Mouse (Mus musculus): ENCODE data around the gene Slc35b1. TPM values are rescaled to one million over a fixed set of nuclear protein-coding genes. Genes with fewer than 3 reads are reported as not detected.

Slc35b1 gene
- total RNA-seq, 2 experiments from 2014 or later = 55.8 to 61.9 TPM

DNA sequence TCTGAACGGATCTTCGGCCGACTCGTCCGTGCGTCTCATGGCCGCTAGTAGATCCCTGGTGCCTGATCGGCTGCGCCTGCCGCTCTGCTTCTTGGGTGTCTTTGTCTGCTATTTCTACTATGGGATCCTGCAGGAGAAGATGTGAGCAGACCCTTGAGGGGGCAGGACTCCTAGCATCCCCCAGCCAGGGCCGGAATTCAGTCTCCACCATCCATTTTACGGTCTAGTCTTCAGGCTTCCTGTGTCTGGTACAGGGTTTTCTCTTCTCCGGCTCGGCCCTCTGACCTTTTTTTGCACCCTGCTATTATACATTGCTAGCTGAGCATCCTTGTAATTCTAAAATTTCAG, 455 bp downstream of the Slc35b1 start:
- H3K4me3 ChIP-seq = peak overlapping the region; percentile 81
- intact Hi-C loops (cut with DNase I) = loop anchor here (1.0 to 10.0 kb wide), 4 partner anchors 75 to 260 kb away; partner anchors contain the start of gene Kat7
- H3K27ac ChIP-seq = peak overlapping the region; percentile 99
- DNase-seq (ENCODE audit: extremely low spot score in 1 of 2, low spot score in 2 of 2) = no peak
- no peak for TF ChIP-seq CTCF (IDR thresholded peaks at IDR 0.05)

DNA sequence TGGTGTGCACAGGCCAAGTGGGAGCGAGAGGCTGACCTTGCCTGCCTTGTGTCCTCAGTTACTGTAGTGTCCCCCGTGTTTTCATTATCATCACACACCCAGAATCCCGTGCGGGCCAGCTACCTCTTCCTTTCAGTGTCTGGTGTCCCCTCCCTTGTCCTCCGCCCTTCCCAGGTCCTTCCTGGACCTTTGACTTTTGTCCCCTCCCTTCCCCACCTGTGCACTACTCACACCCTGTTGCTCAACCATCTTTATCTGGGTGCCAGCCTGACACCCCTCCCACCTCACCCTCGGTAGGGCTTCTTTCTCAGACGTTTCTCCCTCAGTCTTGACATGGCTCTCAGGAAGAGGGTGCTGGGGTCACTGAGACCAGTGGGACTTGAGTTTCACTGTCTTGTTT, 2.9 kb downstream of the Slc35b1 start:
- Histone ChIP-seq H3K27ac (no peak overlapping the region), H3K4me3 (no peak overlapping the region)
- TF ChIP-seq CTCF (IDR thresholded peaks at IDR 0.05) = no peak
- no peak for DNase-seq (ENCODE audit: extremely low spot score in 1 of 2, low spot score in 2 of 2)
- intact Hi-C loops (cut with DNase I) = loop anchor here (10.0 kb wide), 1 partner anchor 257 kb away; no protein-coding TSS in a partner anchor

DNA sequence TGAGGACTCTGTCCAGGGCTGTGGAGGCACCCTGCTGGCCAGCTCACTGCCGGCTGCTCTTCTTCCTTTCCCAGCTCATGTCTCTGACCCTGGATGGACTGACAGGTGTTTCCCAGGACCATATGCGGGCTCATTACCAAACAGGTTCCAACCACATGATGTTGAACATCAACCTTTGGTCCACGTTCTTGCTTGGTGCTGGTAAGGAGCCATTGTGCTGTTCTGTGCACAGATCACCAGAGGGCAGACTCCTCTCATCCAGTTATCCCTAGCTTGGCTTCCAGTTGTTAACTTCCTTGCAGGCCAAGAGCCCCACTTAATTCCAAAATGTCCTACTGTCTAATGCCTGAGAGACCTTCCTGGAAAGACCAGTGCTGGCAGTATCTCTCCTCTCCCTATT, 4.5 kb downstream of the Slc35b1 start:
- H3K27ac ChIP-seq = no peak overlapping the region
- no peak overlapping the region for H3K4me3 ChIP-seq
- intact Hi-C loops (cut with DNase I) = loop anchor here (10.0 kb wide), 1 partner anchor 256 kb away; no protein-coding TSS in a partner anchor
- peak; percentile 55 for TF ChIP-seq CTCF (IDR thresholded peaks at IDR 0.05)
- DNase-seq (ENCODE audit: extremely low spot score in 1 of 2, low spot score in 2 of 2) = no peak

DNA sequence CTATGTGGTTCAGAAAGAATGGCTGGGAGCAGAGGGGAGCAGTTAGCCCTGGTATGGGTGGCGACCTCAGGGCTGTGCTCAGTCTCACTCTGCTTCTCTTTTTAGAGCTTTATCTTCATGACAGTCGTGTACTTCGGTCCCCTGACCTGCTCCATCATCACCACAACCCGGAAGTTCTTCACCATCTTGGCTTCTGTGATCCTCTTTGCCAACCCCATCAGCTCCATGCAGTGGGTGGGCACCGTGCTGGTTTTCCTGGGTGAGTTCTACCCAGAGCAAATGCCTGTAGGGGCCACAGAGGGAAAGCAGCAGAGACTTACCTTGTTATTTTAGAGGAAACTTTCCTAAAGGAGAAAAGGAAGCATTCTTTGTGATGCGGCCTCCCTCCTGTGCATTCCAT, 5.9 kb downstream of the Slc35b1 start:
- Histone ChIP-seq H3K4me3 (no peak overlapping the region), H3K27ac (no peak overlapping the region; the same call in 1 of the 2 replicates)
- intact Hi-C loops (cut with DNase I) = no loop called here
- no peak for DNase-seq (ENCODE audit: extremely low spot score in 1 of 2, low spot score in 2 of 2)
- no peak for TF ChIP-seq CTCF (IDR thresholded peaks at IDR 0.05)

DNA sequence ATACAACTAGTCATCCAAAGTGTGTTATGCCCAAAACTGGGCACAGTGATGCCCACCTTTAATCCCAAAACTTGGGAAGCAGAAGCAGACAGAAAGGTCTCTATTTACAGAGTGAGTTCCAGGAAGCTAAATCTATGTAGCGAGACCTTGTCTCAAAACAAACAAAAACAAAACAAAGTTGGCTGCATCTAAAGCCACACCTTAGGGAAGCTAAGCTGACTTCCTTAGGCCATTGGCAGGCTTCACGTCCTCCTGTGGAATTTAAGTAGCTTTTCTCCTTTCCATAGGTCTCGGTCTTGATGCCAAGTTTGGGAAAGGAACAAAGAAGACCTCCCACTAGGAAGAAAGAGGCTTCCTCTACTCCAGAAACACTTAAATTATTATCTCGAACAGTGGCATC, 6.7 kb downstream of the Slc35b1 start:
- TF ChIP-seq CTCF (IDR thresholded peaks at IDR 0.05) = no peak
- H3K4me3 ChIP-seq = no peak overlapping the region
- no peak for DNase-seq (ENCODE audit: extremely low spot score in 1 of 2, low spot score in 2 of 2)
- intact Hi-C loops (cut with DNase I) = no loop called here
- no peak overlapping the region for H3K27ac ChIP-seq

DNA sequence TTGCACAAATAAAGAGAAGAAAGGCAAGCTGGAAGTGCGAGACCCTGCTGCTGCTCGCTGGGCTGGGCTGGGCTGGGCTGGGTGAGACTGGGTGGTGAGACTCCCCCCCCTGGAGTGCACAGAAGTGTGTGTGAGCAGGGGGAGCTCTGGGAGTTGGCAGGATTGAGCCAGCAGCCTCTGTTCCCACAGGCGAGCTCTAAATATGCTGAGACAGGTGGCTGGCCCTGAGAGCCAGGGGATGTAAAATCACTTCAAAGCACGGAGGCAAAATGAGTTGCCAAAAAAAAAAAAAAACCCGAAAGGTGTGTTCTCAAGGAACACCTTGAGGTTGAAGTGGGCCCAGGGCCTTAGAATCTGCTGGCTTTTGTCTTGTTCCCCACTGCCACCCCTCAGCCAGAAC, 7.3 kb downstream of the Slc35b1 start:
- intact Hi-C loops (cut with DNase I) = no loop called here
- no peak for DNase-seq (ENCODE audit: extremely low spot score in 1 of 2, low spot score in 2 of 2)
- no peak overlapping the region for H3K4me3 ChIP-seq
- peak overlapping the region; percentile 7; the same call in 1 of the 2 replicates for H3K27ac ChIP-seq
- TF ChIP-seq CTCF (IDR thresholded peaks at IDR 0.05) = no peak

DNA sequence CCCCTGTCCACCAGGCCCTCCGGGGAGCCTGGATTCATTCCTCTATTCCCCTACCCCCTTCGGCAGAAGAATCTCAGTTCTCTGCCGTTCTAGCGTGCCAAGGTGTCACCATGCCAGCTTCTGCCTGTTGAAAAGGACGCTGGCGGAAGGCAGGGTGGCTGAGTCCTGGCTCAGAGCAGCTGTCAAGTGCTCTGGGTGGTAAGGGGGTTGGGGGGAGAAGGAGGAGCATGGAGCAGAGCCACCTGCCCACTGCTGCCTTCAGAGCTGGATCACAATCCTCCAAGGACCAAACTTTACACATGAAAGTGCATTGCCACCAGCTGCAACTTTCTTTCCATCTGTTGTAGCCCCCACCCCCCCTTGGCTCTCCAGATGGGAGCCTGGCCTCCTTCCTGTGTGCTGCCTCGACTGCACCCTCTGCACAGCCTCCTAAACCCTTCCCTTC, 7.8 kb downstream of the Slc35b1 start:
- intact Hi-C loops (cut with DNase I) = no loop called here

DNA sequence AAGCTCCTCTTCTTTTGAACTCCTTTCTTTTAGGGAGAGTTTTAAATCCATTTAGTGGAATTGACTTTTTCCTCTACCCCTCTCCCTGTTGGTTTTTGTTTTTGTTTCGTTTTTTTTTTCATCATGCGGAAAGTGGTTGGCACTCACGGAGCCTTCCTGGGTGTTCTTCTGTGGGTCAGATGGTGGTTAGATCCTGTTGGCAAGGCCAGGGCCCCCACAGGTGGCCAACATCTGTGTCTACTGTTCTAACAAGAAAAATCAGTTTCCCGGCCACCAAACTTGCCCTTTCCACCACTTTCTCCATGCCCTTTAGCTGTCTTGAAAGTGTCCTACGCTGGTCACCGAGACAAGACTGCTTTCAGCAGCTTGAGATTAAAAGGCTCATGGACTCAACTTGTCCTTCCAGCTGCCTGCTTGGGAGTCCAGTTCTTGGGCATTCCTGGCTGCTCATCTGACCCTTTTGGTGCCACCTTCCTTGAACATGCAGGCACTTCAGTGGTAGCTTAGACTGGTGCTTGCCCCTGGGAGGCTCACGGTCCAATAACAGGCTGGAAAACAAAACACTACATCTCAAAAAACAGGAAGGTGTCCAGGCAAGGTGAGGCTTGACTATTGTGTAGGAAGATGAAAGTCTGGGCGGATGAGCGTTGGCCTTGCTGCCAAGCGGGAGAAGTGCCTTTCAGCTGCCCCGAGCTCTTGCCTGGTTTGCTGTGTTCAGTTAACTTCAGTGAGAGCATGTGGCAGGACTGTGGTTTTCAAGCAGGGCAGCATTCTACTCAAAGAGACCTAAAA, 8.4 kb downstream of the Slc35b1 start:
- no peak overlapping the region for H3K4me3 ChIP-seq
- intact Hi-C loops (cut with DNase I) = no loop called here
- peak overlapping the region; percentile 33 for H3K27ac ChIP-seq
- TF ChIP-seq CTCF (IDR thresholded peaks at IDR 0.05) = no peak
- DNase-seq (ENCODE audit: extremely low spot score in 1 of 2, low spot score in 2 of 2) = no peak

More for the DNA sequence above, 7.8 kb downstream of the Slc35b1 start:
- peak overlapping the region; percentile 7; the same call in 1 of the 2 replicates for H3K27ac ChIP-seq
- no peak for TF ChIP-seq CTCF (IDR thresholded peaks at IDR 0.05)
- H3K4me3 ChIP-seq = no peak overlapping the region
- DNase-seq (ENCODE audit: extremely low spot score in 1 of 2, low spot score in 2 of 2) = peak; percentile 40 to 50

DNA sequence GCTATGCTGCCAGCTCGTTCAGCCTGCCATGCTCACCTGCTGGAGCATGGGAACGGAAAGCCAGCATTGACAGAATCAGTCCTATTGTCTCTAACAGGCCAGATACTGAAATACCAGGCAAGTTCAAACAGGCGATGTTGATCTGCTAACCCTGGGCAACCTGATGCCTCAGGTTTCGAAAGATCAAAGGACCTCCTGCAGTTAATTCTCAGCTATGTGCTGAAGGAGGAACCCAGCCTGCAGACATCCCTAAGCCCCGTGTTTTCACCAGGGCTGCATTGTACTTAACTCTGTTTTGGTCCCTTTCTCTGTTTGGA, 9.0 kb downstream of the Slc35b1 start:
- TF ChIP-seq CTCF (IDR thresholded peaks at IDR 0.05) = no peak
- Histone ChIP-seq H3K27ac (peak overlapping the region; percentile 33; the same call in 1 of the 2 replicates), H3K4me3 (no peak overlapping the region)
- DNase-seq (ENCODE audit: extremely low spot score in 1 of 2, low spot score in 2 of 2) = no peak
- intact Hi-C loops (cut with DNase I) = no loop called here

DNA sequence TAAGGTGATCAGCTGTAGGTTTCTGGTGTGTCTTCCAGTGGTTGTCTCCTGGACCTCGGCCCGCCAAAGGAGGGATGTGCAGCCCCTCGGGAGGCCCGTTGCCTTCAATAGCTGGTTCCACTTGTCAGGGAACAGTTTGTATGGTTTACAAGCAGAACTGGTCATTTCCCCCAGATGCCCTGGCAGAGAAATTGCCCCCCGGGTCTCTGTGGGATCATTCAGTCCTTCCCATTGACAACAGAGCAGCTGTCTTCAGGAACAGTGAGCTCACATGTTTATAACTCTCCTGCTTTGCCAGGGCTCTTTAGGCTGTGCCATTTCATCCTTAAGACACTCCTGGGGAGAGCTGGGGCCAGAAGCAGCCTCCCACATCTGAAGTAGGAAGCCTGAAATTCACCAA, 9.6 kb downstream of the Slc35b1 start:
- Histone ChIP-seq H3K27ac (peak overlapping the region; percentile 9; the same call in 1 of the 2 replicates), H3K4me3 (no peak overlapping the region)
- no peak for DNase-seq (ENCODE audit: extremely low spot score in 1 of 2, low spot score in 2 of 2)
- TF ChIP-seq CTCF (IDR thresholded peaks at IDR 0.05) = no peak
- intact Hi-C loops (cut with DNase I) = no loop called here

DNA sequence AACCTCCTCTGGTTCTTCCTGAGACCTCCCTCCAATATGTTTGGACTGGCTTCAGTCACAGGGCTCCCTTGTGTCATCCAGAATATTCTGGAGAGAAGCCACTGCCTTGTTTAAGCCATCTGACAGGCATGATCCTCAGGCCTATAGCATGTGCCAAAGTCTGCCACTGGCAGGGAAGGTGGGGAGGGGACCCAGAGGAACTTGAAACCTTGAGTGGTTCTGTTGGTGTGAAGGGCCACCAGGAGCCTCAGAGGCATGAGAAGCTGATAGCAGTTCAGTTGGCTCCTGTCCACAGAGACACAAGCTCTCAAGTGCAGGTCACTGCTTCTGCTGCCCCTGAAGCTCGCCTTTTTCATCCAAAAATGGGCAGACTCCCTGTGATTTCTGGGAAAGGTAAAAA, 12.1 kb downstream of the Slc35b1 start:
- no peak overlapping the region for H3K4me3 ChIP-seq
- intact Hi-C loops (cut with DNase I) = no loop called here
- H3K27ac ChIP-seq = no peak overlapping the region
- DNase-seq (ENCODE audit: extremely low spot score in 1 of 2, low spot score in 2 of 2) = no peak
- no peak for TF ChIP-seq CTCF (IDR thresholded peaks at IDR 0.05)

DNA sequence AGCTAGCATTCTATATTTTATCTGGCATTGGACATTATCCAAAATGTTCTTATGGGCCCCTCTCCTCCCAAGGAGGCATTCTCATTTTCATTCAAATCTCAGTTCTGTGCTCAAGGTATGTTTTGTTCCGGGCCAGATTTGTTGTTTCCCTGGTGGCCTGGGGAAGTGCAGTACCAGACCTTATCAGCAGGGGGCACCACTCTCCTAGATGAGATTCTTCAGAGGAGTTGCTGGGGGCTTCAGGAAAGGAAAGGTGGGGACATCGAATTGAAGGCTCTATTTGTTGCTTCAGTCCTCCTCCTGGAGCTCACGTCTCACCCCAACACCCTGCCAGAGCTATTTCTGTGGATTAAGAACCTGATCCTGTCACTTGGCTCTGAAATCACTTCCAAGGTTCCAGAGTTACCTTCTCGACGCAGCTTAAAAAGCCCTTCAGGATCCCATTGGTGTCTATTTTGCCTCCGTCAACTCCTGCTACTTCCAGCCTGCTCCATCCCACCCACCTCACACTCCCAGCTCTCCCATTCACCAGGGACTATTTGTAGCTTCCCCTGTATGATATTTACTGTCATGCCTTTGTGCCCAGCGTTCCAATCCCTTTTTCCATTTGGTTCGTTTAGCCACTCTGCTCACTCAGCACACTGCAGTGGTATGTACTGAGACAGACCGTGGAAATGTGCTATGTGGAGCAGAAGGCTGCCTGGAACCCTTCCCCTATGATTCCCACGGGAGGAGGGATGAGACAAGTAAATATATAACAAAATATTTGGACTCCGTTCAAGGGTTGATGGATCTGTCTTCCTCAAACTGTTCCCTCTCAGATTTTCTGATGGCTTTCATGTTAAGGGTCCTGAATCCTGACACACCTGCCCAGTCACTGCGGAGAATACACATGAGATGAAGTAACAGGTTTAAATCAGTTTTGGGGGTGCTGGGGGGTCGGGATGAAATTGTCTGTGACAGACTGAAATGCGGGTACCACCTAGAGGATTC, 13.6 kb downstream of the Slc35b1 start:
- H3K27ac ChIP-seq = peak overlapping the region; percentile 51
- no peak overlapping the region for H3K4me3 ChIP-seq
- TF ChIP-seq CTCF (IDR thresholded peaks at IDR 0.05) = peak; percentile 100
- peak; percentile 67 to 77 for DNase-seq (ENCODE audit: extremely low spot score in 1 of 2, low spot score in 2 of 2)
- intact Hi-C loops (cut with DNase I) = loop anchor here (1.0 to 2.0 kb wide), 3 partner anchors 35 to 122 kb away; no protein-coding TSS in a partner anchor

All from left cerebral cortex, adult 2 months (tissue).